Mouse (Mus musculus) MEL (cell line): Measurements from ENCODE around the gene Akip1. TPM values are rescaled to one million over a fixed set of nuclear protein-coding genes. Genes with fewer than 3 reads are reported as not detected.

ENCODE experiments used
- DNase-seq: peaks from one replicate; pipeline ENCODE4 v3.0.0; 2011; ENCODE audit warnings: low read depth, low spot score
- H3K27ac ChIP-seq: 2 replicates; pipeline ENCODE4 v1.5.1; 2012; ENCODE audit warnings: low read depth, mild to moderate bottlenecking, control low read depth, low read length, moderate library complexity; ENCODE audit not compliant: control insufficient read depth
- H3K27me3 ChIP-seq, 2 experiments: fragments of 150-350 bp in 1 of 2; sonication (generic) in 1 of 2; 2 replicates each; pipeline ENCODE4 v1.6.1; 2012; ENCODE audit warnings: low read length in 2 of 2, mild to moderate bottlenecking in 2 of 2, improper control_type of control experiment in 1 of 2, moderate library complexity in 1 of 2; ENCODE audit not compliant: insufficient read depth in 2 of 2, control insufficient read depth in 1 of 2
- H3K36me3 ChIP-seq, 2 experiments: 2 replicates each; pipeline ENCODE4 v1.6.1; 2012 to 2014; ENCODE audit warnings: low read length in 2 of 2, improper control_type of control experiment in 1 of 2, inconsistent platforms in 1 of 2, mild to moderate bottlenecking in 1 of 2; ENCODE audit not compliant: insufficient read depth in 2 of 2, control insufficient read depth in 1 of 2
- H3K4me1 ChIP-seq, 2 experiments: fragments of 150-350 bp in 1 of 2; sonication (generic) in 1 of 2; 2 replicates each; pipeline ENCODE4 v1.6.1; 2012; ENCODE audit warnings: low read length in 2 of 2, improper control_type of control experiment in 1 of 2, mild to moderate bottlenecking in 1 of 2; ENCODE audit not compliant: insufficient read depth in 2 of 2, control insufficient read depth in 1 of 2
- H3K4me3 ChIP-seq, 2 experiments: fragments of 150-350 bp in 1 of 2; sonication (generic) in 1 of 2; 2 replicates each; pipeline ENCODE4 v1.5.1; 2012; ENCODE audit warnings: low read depth in 2 of 2, low read length in 2 of 2, mild to moderate bottlenecking in 2 of 2, moderate library complexity in 2 of 2, control low read depth in 1 of 2, improper control_type of control experiment in 1 of 2; ENCODE audit not compliant: control insufficient read depth in 1 of 2, insufficient read depth in 1 of 2
- H3K79me2 ChIP-seq: 2 replicates; pipeline ENCODE4 v1.6.1; 2012; ENCODE audit warnings: mild to moderate bottlenecking, low read length, moderate library complexity; ENCODE audit not compliant: control insufficient read depth, poor library complexity, insufficient read depth
- H3K9ac ChIP-seq: 2 replicates; pipeline ENCODE4 v1.6.1; 2012; ENCODE audit warnings: low read depth, mild to moderate bottlenecking, control low read depth, low read length, moderate library complexity; ENCODE audit not compliant: control insufficient read depth, poor library complexity, severe bottlenecking
- H3K9me3 ChIP-seq: fragments of 150-350 bp; sonication (generic); replicated peaks from 2 replicates; pipeline ENCODE4 v1.6.1; 2012; ENCODE audit warnings: mild to moderate bottlenecking, low read length, improper control_type of control experiment, moderate library complexity; ENCODE audit not compliant: insufficient read depth
- CHD1 ChIP-seq: IDR thresholded peaks from 2 replicates; pipeline ENCODE4 v1.6.1; 2012; ENCODE audit warnings: low read depth, mild to moderate bottlenecking, inconsistent platforms, low read length, improper control_type of control experiment
- ELF1 ChIP-seq: IDR thresholded peaks from 2 replicates; pipeline ENCODE4 v1.6.1; 2014; ENCODE audit warnings: low read depth, mild to moderate bottlenecking, inconsistent platforms, low read length, improper control_type of control experiment, moderate library complexity
- JUND ChIP-seq: IDR thresholded peaks from 2 replicates; pipeline ENCODE4 v1.6.1; 2011; ENCODE audit warnings: low read depth, mild to moderate bottlenecking, improper control_type of control experiment, low read length
- MAFK ChIP-seq: IDR thresholded peaks from 2 replicates; pipeline ENCODE4 v1.6.1; 2011; ENCODE audit warnings: low read depth, mild to moderate bottlenecking, low read length, improper control_type of control experiment, borderline replicate concordance
- MAX ChIP-seq: IDR thresholded peaks from 2 replicates; pipeline ENCODE4 v1.6.1; 2011; ENCODE audit warnings: low read length, improper control_type of control experiment
- MAZ ChIP-seq: IDR thresholded peaks from 2 replicates; pipeline ENCODE4 v1.6.1; 2012; ENCODE audit warnings: low read depth, mild to moderate bottlenecking, inconsistent platforms, low read length, improper control_type of control experiment
- MEF2A ChIP-seq: IDR thresholded peaks from 2 replicates; pipeline ENCODE4 v1.6.1; 2014; ENCODE audit warnings: low read depth, mild to moderate bottlenecking, inconsistent platforms, low read length, improper control_type of control experiment; ENCODE audit not compliant: poor library complexity, insufficient replicate concordance, severe bottlenecking; ENCODE audit errors: extremely low read depth
- MXI1 ChIP-seq: IDR thresholded peaks from 2 replicates; pipeline ENCODE4 v1.6.1; 2011; ENCODE audit warnings: mild to moderate bottlenecking, low read depth, low read length, improper control_type of control experiment
- MYC ChIP-seq: IDR thresholded peaks from 2 replicates; pipeline ENCODE4 v1.6.1; 2011; ENCODE audit warnings: low read depth, mild to moderate bottlenecking, low read length, improper control_type of control experiment, moderate library complexity
- NRF1 ChIP-seq: IDR thresholded peaks from 2 replicates; pipeline ENCODE4 v1.6.1; 2014; ENCODE audit warnings: low read depth, mild to moderate bottlenecking, inconsistent platforms, low read length, improper control_type of control experiment, moderate library complexity; ENCODE audit not compliant: poor library complexity, insufficient read depth, severe bottlenecking
- POLR2AphosphoS2 ChIP-seq: IDR thresholded peaks from 2 replicates; pipeline ENCODE4 v1.6.1; 2011; ENCODE audit warnings: low read length, improper control_type of control experiment
- TAL1 ChIP-seq: IDR thresholded peaks from 2 replicates; pipeline ENCODE4 v1.6.1; 2012; ENCODE audit warnings: mild to moderate bottlenecking, inconsistent platforms, low read length, moderate library complexity, mixed read lengths
- TCF12 ChIP-seq: IDR thresholded peaks from 2 replicates; pipeline ENCODE4 v1.6.1; 2014; ENCODE audit warnings: low read depth, mild to moderate bottlenecking, inconsistent platforms, low read length, improper control_type of control experiment, moderate library complexity
- UBTF ChIP-seq: IDR thresholded peaks from 2 replicates; pipeline ENCODE4 v1.6.1; 2012; ENCODE audit warnings: low read depth, mild to moderate bottlenecking, inconsistent platforms, low read length, improper control_type of control experiment, moderate library complexity, borderline replicate concordance; ENCODE audit not compliant: insufficient read depth
- USF2 ChIP-seq, 2 experiments: IDR thresholded peaks; 2 replicates each; pipeline ENCODE4 v1.6.1; 2011 to 2012; ENCODE audit warnings: improper control_type of control experiment in 2 of 2, low read length in 2 of 2, borderline replicate concordance in 1 of 2, inconsistent platforms in 1 of 2, low read depth in 1 of 2, mild to moderate bottlenecking in 1 of 2; ENCODE audit not compliant: insufficient read depth in 1 of 2
- ZC3H11A ChIP-seq: IDR thresholded peaks from 2 replicates; pipeline ENCODE4 v1.6.1; 2012; ENCODE audit warnings: low read depth, mild to moderate bottlenecking, inconsistent platforms, low read length, improper control_type of control experiment
- polyA plus RNA-seq, 2 experiments: library from polyadenylated mRNA; stranded (reverse) in 1 of 2; unstranded in 1 of 2; fragments of >175 nt in 1 of 2; fragments of >200 nt in 1 of 2; gene quantifications; 2 replicates each; pipeline versions ENCODE4 v1.2.1 to v1.2.4; 2012; ENCODE audit warnings: low replicate concordance in 2 of 2, low read depth in 1 of 2; ENCODE audit not compliant: insufficient read length in 2 of 2, insufficient read depth in 1 of 2, missing spikeins in 1 of 2
- total RNA-seq: library from RNA; depleted of rRNA; stranded (reverse); fragments of 300-350 nt; gene quantifications from 2 replicates; pipeline ENCODE4 v1.2.3, GENCODE M21; 2012; rRNA removed

The Akip1 gene
- total and polyA plus RNA-seq, 3 experiments, result 29.0 to 34.0 TPM; not detected in 1

DNA sequence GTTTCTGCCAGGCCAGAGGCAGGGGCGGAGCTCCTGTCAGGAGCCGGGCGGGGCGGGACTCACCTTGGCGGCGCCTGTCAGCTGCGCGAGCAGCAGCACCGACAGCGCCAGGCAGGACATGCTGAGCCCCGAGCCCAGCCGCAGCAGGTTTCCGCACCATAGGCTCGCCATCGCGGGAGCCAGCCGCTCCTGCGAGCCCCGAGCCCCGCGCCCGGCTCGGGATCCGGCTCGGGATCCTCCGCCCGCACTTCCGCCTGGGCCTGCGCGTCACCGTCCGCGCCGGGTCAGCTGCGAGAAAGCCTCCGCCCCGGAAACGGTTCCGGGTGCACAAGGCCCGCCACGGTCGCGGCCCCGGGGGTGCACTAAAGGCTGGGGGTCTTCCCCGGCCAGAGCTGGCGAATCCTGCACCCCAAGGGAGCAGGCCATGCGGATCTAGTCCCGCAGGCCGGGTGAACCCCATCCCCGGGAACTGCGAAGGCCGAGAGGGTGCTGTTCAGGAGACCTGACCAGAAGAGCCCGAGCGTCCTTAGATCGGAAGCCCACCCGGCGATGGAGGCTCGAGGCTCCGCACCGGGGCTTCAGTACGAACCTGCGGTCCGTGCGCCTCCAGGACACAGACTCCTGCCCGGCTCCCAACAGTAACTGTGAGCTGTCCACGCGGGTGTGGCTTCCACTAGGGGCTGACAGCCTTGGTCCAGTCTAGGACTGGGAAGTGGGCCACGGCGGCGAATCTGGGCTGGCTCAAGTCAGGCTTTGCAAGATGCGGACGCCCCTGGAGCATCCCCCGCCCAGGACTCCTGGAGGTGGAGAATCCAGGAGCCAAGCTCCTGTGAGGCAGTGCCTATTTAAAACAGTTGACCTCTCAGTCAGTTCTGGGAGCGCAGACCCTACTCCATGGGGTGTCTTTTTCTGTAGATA is 48.8 kb downstream of the Akip1 start, which contains the start of gene Tmem9b (continued):
- TF ChIP-seq UBTF, result no peak
- no peak for TF ChIP-seq USF2 (IDR thresholded peaks at IDR 0.05; ENCODE audit: borderline replicate concordance in 1 of 2, insufficient read depth in 1 of 2, low read depth in 1 of 2, low read length in 2 of 2)
- no peak for TF ChIP-seq CHD1

DNA sequence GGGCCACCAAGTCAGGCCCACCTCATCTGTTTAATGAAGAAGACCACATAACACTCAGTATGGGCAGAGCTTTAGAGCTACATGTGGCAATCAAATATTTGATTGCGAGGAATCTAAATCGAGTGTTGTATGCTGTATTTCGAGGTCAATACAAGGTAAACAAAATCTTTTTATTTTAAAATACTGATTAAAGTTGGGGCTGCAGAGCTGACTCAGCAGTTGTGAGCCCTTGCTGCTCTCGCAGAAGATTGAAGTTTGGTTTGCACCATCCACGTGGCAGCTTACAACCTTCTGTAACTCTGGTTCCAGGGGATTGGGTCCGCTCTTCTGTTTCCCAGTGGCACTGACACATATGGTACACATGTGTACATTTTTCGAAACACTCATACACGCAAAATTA is 50.5 kb downstream of the Akip1 start:
- H3K9me3 ChIP-seq, result no peaks in the 10 kb centered on the region
- no peak for DNase-seq
- no peak overlapping the region for H3K4me3 ChIP-seq
- peaks cover 11% of the 10 kb centered on the region for H3K79me2 ChIP-seq
- H3K27ac ChIP-seq, result no peak overlapping the region
- H3K4me1 ChIP-seq, result peaks cover 8% of the 10 kb centered on the region in 2 experiments; a peak in 3 of 4 replicates
- peaks cover 0 to 15% of the 10 kb centered on the region in 2 experiments; a peak in 2 of 4 replicates for H3K36me3 ChIP-seq
- TF ChIP-seq TAL1 (no peak), MAFK (0 out of 2 replicates have a peak, but pooled peaks have one; percentile 23), MAZ (no peak), POLR2AphosphoS2 (no peak)
- no peaks in the 10 kb centered on the region for H3K27me3 ChIP-seq
- H3K9ac ChIP-seq, result no peak overlapping the region

DNA sequence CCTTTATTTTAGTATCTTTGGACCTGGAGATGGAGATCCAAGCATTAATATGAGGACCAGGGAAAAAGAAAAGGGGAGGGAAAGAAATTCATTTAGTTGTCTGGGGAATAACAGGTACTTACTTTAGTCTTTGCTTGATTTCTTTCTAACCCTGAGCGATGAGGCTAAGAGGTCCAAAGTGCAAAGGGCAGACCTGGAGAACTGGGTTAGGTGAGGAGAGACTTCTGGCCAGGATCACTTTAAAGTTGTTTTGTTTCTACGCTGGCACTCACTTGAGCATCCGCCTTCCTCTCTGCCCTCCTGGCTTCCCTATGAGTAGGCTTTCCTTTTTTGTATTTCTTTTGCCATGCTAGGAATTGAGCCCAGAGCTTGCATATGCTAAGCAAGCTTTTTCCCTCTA is 52.8 kb downstream of the Akip1 start:
- no peak overlapping the region for H3K9ac ChIP-seq
- H3K9me3 ChIP-seq, result no peaks in the 10 kb centered on the region
- H3K27ac ChIP-seq, result no peak overlapping the region
- peaks cover 6 to 8% of the 10 kb centered on the region in 2 experiments; a peak in 3 of 4 replicates for H3K4me1 ChIP-seq
- no peak for TF ChIP-seq JUND
- no peak for TF ChIP-seq MEF2A
- TF ChIP-seq CHD1, result no peak
- TF ChIP-seq MYC, result no peak
- TF ChIP-seq MAX, result no peak
- no peak for TF ChIP-seq MXI1
- TF ChIP-seq ZC3H11A, result no peak
- TF ChIP-seq ELF1, result no peak
- TF ChIP-seq POLR2AphosphoS2, result no peak
- no peak for TF ChIP-seq TCF12
- no peak for TF ChIP-seq NRF1
- H3K79me2 ChIP-seq, result peaks cover 11% of the 10 kb centered on the region
- peaks cover 0 to 12% of the 10 kb centered on the region in 2 experiments; a peak in 2 of 4 replicates for H3K36me3 ChIP-seq
- no peak for DNase-seq
- no peaks in the 10 kb centered on the region for H3K27me3 ChIP-seq
- no peak overlapping the region for H3K4me3 ChIP-seq

Other genes starting within 250 kb of the Akip1 start
- not detected in 2 replicates for gene Trim66, start 195.6 kb upstream of the Akip1 start, total RNA-seq
- gene Trim66, start 195.6 kb upstream of the Akip1 start, polyA plus RNA-seq, result under 1 TPM in 1 of 2 experiments, not detected in 1; 0.01 TPM
- 1,139 and 1,252 TPM in 2 replicates for gene Rpl27a, start 184.5 kb upstream of the Akip1 start, total RNA-seq
- 100 to 1,000 TPM in 1 of 2 experiments, not detected in 1; 221 TPM for gene Rpl27a, start 184.5 kb upstream of the Akip1 start, polyA plus RNA-seq
- 2.6 and 2.7 TPM in 2 replicates for gene St5, start 85 bp upstream of the Akip1 start, total RNA-seq
- gene St5, start 85 bp upstream of the Akip1 start, polyA plus RNA-seq, result 1 to 10 TPM in 1 of 2 experiments, not detected in 1; 3.4 TPM
- gene BC051019, start 20.2 kb downstream of the Akip1 start, total RNA-seq, result 0.10 TPM in 1 of 2 replicates, not detected in the other
- under 1 TPM in 1 of 2 experiments, not detected in 1; 0.39 TPM for gene BC051019, start 20.2 kb downstream of the Akip1 start, polyA plus RNA-seq
- not detected in 2 replicates for gene Ascl3, start 28.0 kb downstream of the Akip1 start, total RNA-seq
- not detected for gene Ascl3, start 28.0 kb downstream of the Akip1 start, polyA plus RNA-seq
- 25.1 and 30.6 TPM in 2 replicates for gene Tmem9b, start 49.2 kb downstream of the Akip1 start, total RNA-seq
- gene Tmem9b, start 49.2 kb downstream of the Akip1 start, polyA plus RNA-seq, result 10 to 100 TPM in 1 of 2 experiments, not detected in 1; 26.4 TPM
- not detected in 2 replicates for gene Nrip3, start 78.3 kb downstream of the Akip1 start, total RNA-seq
- not detected for gene Nrip3, start 78.3 kb downstream of the Akip1 start, polyA plus RNA-seq
- 0.16 and 0.27 TPM in 2 replicates for gene Scube2, start 162.0 kb downstream of the Akip1 start, total RNA-seq
- under 1 TPM in 1 of 2 experiments, not detected in 1; 0.67 TPM for gene Scube2, start 162.0 kb downstream of the Akip1 start, polyA plus RNA-seq